In genomic region chr3:38648633-38649032, GRCm38 (mm10) we compare ENCODE assay signal across 28 mouse cellular contexts.
DNase-seq lines count a peak whose midpoint lies in the region; ATAC-seq and TF ChIP-seq lines count a peak whose summit lies in the region.
"Had no signal": no experiment of that assay in that cellular context is flagged by ENCODE, and none has a peak within 500 bp of the region (broad histone marks: within the 10 kb centered on the region; RNA-seq: fewer than 3 reads in every experiment).

No protein-coding gene starts in this region.

- H3K4me3 ChIP-seq in lung, embryonic 14.5 days (ENCODE audit: low read depth, low read length) = no peak overlapping the region
- no peak overlapping the region for H3K4me3 ChIP-seq in lung, adult 2 months (replicated peaks; ENCODE audit: extremely low read depth, low read depth, low read length)
- H3K4me3 ChIP-seq in lung, postnatal 0 days (ENCODE audit: low read depth, low read length) = no peak overlapping the region
- H3K4me3 ChIP-seq: embryonic facial prominence, embryonic 10.5 days; embryonic facial prominence, embryonic 13.5 days; erythroblast, embryonic 14.5 days; forebrain, embryonic 12.5 days; forebrain, embryonic 15.5 days; heart, embryonic 12.5 days; heart, embryonic 15.5 days; hindbrain, embryonic 10.5 days; hindbrain, embryonic 13.5 days had no signal

- no peak overlapping the region for H3K4me2 ChIP-seq in lung, embryonic 14.5 days
- H3K4me2 ChIP-seq in lung, postnatal 0 days (replicated peaks; ENCODE audit: low read depth, low read length) = no peak overlapping the region
- H3K4me2 ChIP-seq: embryonic facial prominence, embryonic 13.5 days; forebrain, embryonic 12.5 days; forebrain, embryonic 15.5 days; heart, embryonic 12.5 days; heart, embryonic 15.5 days; hindbrain, embryonic 13.5 days had no signal

- no peak for TF ChIP-seq CTCF in lung, embryonic 14.5 days (IDR thresholded peaks at IDR 0.05; ENCODE audit: low read depth)
- no peak for TF ChIP-seq CTCF in lung, adult 2 months (IDR thresholded peaks at IDR 0.05; ENCODE audit: insufficient read depth, low read length)
- TF ChIP-seq CTCF in lung, postnatal 0 days (IDR thresholded peaks at IDR 0.05) = no peak

- no peaks in the 10 kb centered on the region for H3K9me3 ChIP-seq in lung, embryonic 14.5 days (ENCODE audit: low read depth, low read length)
- no peaks in the 10 kb centered on the region for H3K9me3 ChIP-seq in lung, postnatal 0 days (ENCODE audit: low read length)
- H3K9me3 ChIP-seq: embryonic facial prominence, embryonic 10.5 days; embryonic facial prominence, embryonic 13.5 days; forebrain, embryonic 12.5 days; forebrain, embryonic 15.5 days; heart, embryonic 12.5 days; heart, embryonic 15.5 days; hindbrain, embryonic 10.5 days; hindbrain, embryonic 13.5 days had no signal

- peak; percentile 66 for DNase-seq in heart, adult 11 months
- no peak for DNase-seq in heart, adult 8-10 months (ENCODE audit: low spot score)
- no peak for DNase-seq in lung, embryonic 14.5 days
- no peak for DNase-seq in lung, adult 2 months
- peak; percentile 34 for DNase-seq in lung, postnatal 0 days (ENCODE audit: low spot score)
- no peak for DNase-seq in lung, postnatal 25 days (ENCODE audit: low spot score)
- DNase-seq in layer of hippocampus, adult 9-11 months = no peak
- DNase-seq: adrenal gland, adult 8-10 months; adrenal gland, postnatal 25 days; cerebellum, adult 11-12 months; cerebellum, adult 8-10 months; cerebellum, postnatal 10 days; cerebellum, postnatal 36 days; embryo, embryonic 11 days; gastrocnemius, postnatal 10 days; gastrocnemius, postnatal 36 days; heart, postnatal 10 days; heart, postnatal 36 days had no signal

- WGBS in lung, embryonic 14.5 days = 51% methylated on average over 4 of the region's 4 CpGs
- 53% methylated on average over 4 of the region's 4 CpGs for WGBS in lung, adult 2 months
- 51% methylated on average over 4 of the region's 4 CpGs for WGBS in lung, postnatal 0 days

- peaks cover 5% of the 10 kb centered on the region; the same call in 1 of the 2 replicates for H3K4me1 ChIP-seq in lung, embryonic 14.5 days (ENCODE audit: insufficient read depth)
- no peaks in the 10 kb centered on the region for H3K4me1 ChIP-seq in lung, adult 2 months (ENCODE audit: control insufficient read depth, insufficient read depth, low read length)
- no peaks in the 10 kb centered on the region for H3K4me1 ChIP-seq in lung, postnatal 0 days (ENCODE audit: insufficient read depth, low read depth, low read length)
- H3K4me1 ChIP-seq: heart, embryonic 12.5 days; heart, embryonic 15.5 days had no signal

- no peak for TF ChIP-seq EP300 in lung, postnatal 0 days (IDR thresholded peaks at IDR 0.05)

- H3K36me3 ChIP-seq in lung, embryonic 14.5 days (ENCODE audit: insufficient read depth) = no peaks in the 10 kb centered on the region
- H3K36me3 ChIP-seq in lung, postnatal 0 days (ENCODE audit: insufficient read depth, low read length) = no peaks in the 10 kb centered on the region
- H3K36me3 ChIP-seq: embryonic facial prominence, embryonic 10.5 days; embryonic facial prominence, embryonic 13.5 days; forebrain, embryonic 12.5 days; forebrain, embryonic 15.5 days; heart, embryonic 12.5 days; heart, embryonic 15.5 days; hindbrain, embryonic 10.5 days; hindbrain, embryonic 13.5 days had no signal

- no peak overlapping the region for H3K9ac ChIP-seq in lung, embryonic 14.5 days
- no peak overlapping the region for H3K9ac ChIP-seq in lung, postnatal 0 days (replicated peaks; ENCODE audit: low read depth)
- H3K9ac ChIP-seq: embryonic facial prominence, embryonic 13.5 days; forebrain, embryonic 12.5 days; forebrain, embryonic 15.5 days; heart, embryonic 12.5 days; heart, embryonic 15.5 days; hindbrain, embryonic 13.5 days had no signal

- H3K27me3 ChIP-seq in lung, embryonic 14.5 days (ENCODE audit: insufficient read depth, low read length) = no peaks in the 10 kb centered on the region
- no peaks in the 10 kb centered on the region for H3K27me3 ChIP-seq in lung, postnatal 0 days (replicated peaks; ENCODE audit: insufficient read depth, low read length)
- H3K27me3 ChIP-seq: embryonic facial prominence, embryonic 13.5 days; forebrain, embryonic 12.5 days; forebrain, embryonic 15.5 days; heart, embryonic 12.5 days; heart, embryonic 15.5 days; hindbrain, embryonic 13.5 days had no signal

- no peak overlapping the region for H3K27ac ChIP-seq in lung, embryonic 14.5 days (ENCODE audit: low read depth)
- no peak overlapping the region for H3K27ac ChIP-seq in lung, postnatal 0 days (ENCODE audit: low read length)
- H3K27ac ChIP-seq: embryonic facial prominence, embryonic 10.5 days; embryonic facial prominence, embryonic 13.5 days; forebrain, embryonic 12.5 days; forebrain, embryonic 15.5 days; heart, embryonic 15.5 days; hindbrain, embryonic 10.5 days; hindbrain, embryonic 13.5 days had no signal

- ATAC-seq in lung, embryonic 14.5 days (ENCODE audit: insufficient read depth) = peak; percentile 32; the same call in 1 of the 2 replicates
- ATAC-seq in lung, postnatal 0 days = peak; percentile 49
- ATAC-seq: activated CD4-positive, CD25-positive, alpha-beta regulatory T cell, adult 4 months; forebrain, embryonic 15.5 days had no signal

- TF ChIP-seq POLR2A in lung, adult 2 months (IDR thresholded peaks at IDR 0.05; ENCODE audit: borderline replicate concordance, extremely low read depth, low read depth, low read length) = no peak

Comparison
In these comparisons a context has a peak if more than half of its experiments do, and no peak if none do; other contexts are left out.
1. DNase-seq: peak in heart, adult 11 months (single experiment) and lung, postnatal 0 days (single experiment); none in heart, adult 8-10 months (single experiment), lung, embryonic 14.5 days (single experiment), lung, adult 2 months (single experiment), lung, postnatal 25 days (single experiment) and layer of hippocampus, adult 9-11 months (single experiment).